Mouse (Mus musculus) liver, postnatal 0 days (tissue): ENCODE results near the gene Denr. TPM values are rescaled to one million over a fixed set of nuclear protein-coding genes. Genes with fewer than 3 reads are reported as not detected.

Source experiments
- ATAC-seq: fragments of 200-750 bp; cut with Nextera tagmentation; 2 replicates; pipeline ENCODE4 v1.8.0; 2017; ENCODE audit warnings: mild to moderate bottlenecking, moderate library complexity
- DNase-seq: peaks from one replicate; pipeline ENCODE4 v3.0.0-alpha.2; 2016
- H3K27ac ChIP-seq: fragments of 300-500 bp; sonication (generic); 2 replicates; pipeline ENCODE4 v1.5.1; 2014; ENCODE audit warnings: antibody characterized with exemption, moderate library complexity, mild to moderate bottlenecking, low read depth
- H3K27me3 ChIP-seq: fragments of 300-500 bp; sonication (generic); 2 replicates; pipeline ENCODE4 v1.6.1; 2014; ENCODE audit warnings: low read length, control low read depth, mixed read lengths; ENCODE audit not compliant: insufficient read depth
- H3K36me3 ChIP-seq: fragments of 300-500 bp; sonication (generic); replicated peaks from 2 replicates; pipeline ENCODE4 v1.6.1; 2014; ENCODE audit warnings: mild to moderate bottlenecking, control low read depth, low read length, moderate library complexity, mixed read lengths; ENCODE audit not compliant: insufficient read depth
- H3K4me1 ChIP-seq: fragments of 300-500 bp; sonication (generic); 2 replicates; pipeline ENCODE4 v1.6.1; 2014; ENCODE audit warnings: antibody characterized with exemption, mild to moderate bottlenecking, control low read depth; ENCODE audit not compliant: insufficient read depth
- H3K4me2 ChIP-seq: fragments of 300-500 bp; sonication (generic); 2 replicates; pipeline ENCODE4 v1.6.1; 2014; ENCODE audit warnings: low read depth, mild to moderate bottlenecking, low read length, moderate library complexity, mixed read lengths
- H3K4me3 ChIP-seq: fragments of 300-500 bp; sonication (generic); 2 replicates; pipeline ENCODE4 v1.5.1; 2014; ENCODE audit warnings: low read depth, low read length
- H3K9ac ChIP-seq: fragments of 300-500 bp; sonication (generic); replicated peaks from 2 replicates; pipeline ENCODE4 v1.6.1; 2014; ENCODE audit warnings: mild to moderate bottlenecking, moderate library complexity
- H3K9me3 ChIP-seq: fragments of 300-500 bp; sonication (generic); 2 replicates; pipeline ENCODE4 v1.6.1; 2016; ENCODE audit warnings: mild to moderate bottlenecking, control low read depth, low read length, mixed read lengths
- CTCF ChIP-seq: sonication (generic); IDR thresholded peaks from 2 replicates; pipeline ENCODE4 v1.5.1; 2016; ENCODE audit warnings: antibody characterized with exemption, low read depth
- EP300 ChIP-seq: IDR thresholded peaks from 2 replicates; pipeline ENCODE4 v1.6.1; 2016; ENCODE audit warnings: antibody characterized with exemption, low read depth, mild to moderate bottlenecking
- WGBS: fragments of 180-500 bp; shearing (Covaris S2); extraction: QIAGEN DNeasy Blood & Tissue Kit; methylation state at CpG from one replicate; pipeline ENCODE4 v1.1.7; 2014; ENCODE audit not compliant: insufficient replicate concordance; 5-methylcytosine and 5-hydroxymethylcytosine counted together
- polyA plus RNA-seq: library from polyadenylated mRNA; unstranded; fragments of >200 nt; fragmentation: Nextera tagmentation; extraction: Ambion mirVana; gene quantifications from 2 replicates; pipeline ENCODE4 v1.2.1, GENCODE M21; 2015

Denr gene
- polyA plus RNA-seq, 1 experiment from 2014 or later, result 54.1 TPM

DNA sequence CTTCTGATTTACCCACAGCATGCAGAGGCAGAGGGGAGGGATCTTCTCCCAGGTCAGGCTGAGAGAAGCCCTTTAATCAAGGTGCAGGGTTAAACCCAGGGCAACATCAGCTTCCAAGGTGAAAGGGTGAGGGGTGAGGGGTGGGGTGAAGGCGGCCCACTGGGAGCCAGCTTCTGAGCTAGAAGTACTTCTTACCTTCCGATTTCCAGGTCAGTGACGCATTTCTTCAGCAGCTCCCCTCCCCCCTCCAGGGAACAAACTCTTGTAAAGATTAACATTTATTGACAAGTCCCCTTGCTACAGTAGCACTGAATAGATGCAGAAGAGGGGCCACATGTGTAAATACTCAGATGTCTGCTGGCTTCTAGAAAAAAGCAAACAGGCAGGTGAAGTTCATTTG lies 70.3 kb downstream of the Denr start:
- H3K9ac ChIP-seq, result peak overlapping the region; percentile 26; the same call in 1 of the 2 replicates
- TF ChIP-seq CTCF (no peak), EP300 (peak; percentile 41; the same call in 1 of the 2 replicates)
- peak overlapping the region; percentile 91 for H3K27ac ChIP-seq
- H3K4me2 ChIP-seq, result peak overlapping the region; percentile 89
- no peaks in the 10 kb centered on the region for H3K9me3 ChIP-seq
- no peaks in the 10 kb centered on the region for H3K36me3 ChIP-seq
- 58% methylated on average over 3 of the region's 3 CpGs for WGBS
- DNase-seq (peak; percentile 60), ATAC-seq (peak; percentile 41; the same call in 1 of the 2 replicates)
- peaks cover 6% of the 10 kb centered on the region; the same call in 1 of the 2 replicates for H3K27me3 ChIP-seq
- no peak overlapping the region for H3K4me3 ChIP-seq
- peaks cover 48% of the 10 kb centered on the region for H3K4me1 ChIP-seq

DNA sequence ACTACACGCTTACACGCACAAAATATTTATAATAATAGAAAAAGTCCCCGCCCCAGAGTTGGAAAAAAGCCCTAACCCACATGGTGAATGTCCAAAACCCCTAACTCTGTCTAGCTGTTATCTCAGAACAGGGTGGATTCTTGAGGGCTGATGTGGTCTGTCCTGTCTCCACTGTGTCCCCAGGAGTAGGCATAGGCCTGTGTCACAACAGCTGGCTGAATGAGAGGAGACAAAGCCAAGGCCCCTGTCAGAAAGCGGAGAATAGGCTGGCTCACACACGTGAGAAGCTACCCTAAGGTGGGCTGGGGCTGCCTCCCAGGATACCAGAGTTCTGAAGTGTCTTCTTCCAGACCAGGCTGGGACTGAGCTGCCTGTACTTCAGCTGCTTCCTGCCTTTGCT lies 71.2 kb downstream of the Denr start:
- Histone ChIP-seq H3K9me3 (no peaks in the 10 kb centered on the region), H3K27me3 (peaks cover 2% of the 10 kb centered on the region; the same call in 1 of the 2 replicates), H3K4me3 (no peak overlapping the region), H3K27ac (peak overlapping the region; percentile 91), H3K4me2 (0 out of 2 replicates have a peak overlapping the region, but pooled peaks have one; percentile 89), H3K36me3 (no peaks in the 10 kb centered on the region), H3K4me1 (peaks cover 55% of the 10 kb centered on the region), H3K9ac (0 out of 2 replicates have a peak overlapping the region, but pooled peaks have one; percentile 21)
- DNase-seq (no peak), ATAC-seq (no peak)
- 61% methylated on average over 5 of the region's 5 CpGs for WGBS
- no peak for TF ChIP-seq CTCF
- no peak for TF ChIP-seq EP300

Other genes starting within 250 kb of the Denr start
- 10.1 and 12.2 TPM in 2 replicates for gene Clip1, start 222.6 kb upstream of the Denr start, polyA plus RNA-seq
- gene Zcchc8, start 186.1 kb upstream of the Denr start, polyA plus RNA-seq, result 19.3 and 23.7 TPM in 2 replicates
- 32.5 and 40.7 TPM in 2 replicates for gene Rsrc2, start 157.8 kb upstream of the Denr start, polyA plus RNA-seq
- 7.5 and 7.6 TPM in 2 replicates for gene Kntc1, start 157.5 kb upstream of the Denr start, polyA plus RNA-seq
- 0.15 and 0.22 TPM in 2 replicates for gene Hcar2, start 41.7 kb upstream of the Denr start, polyA plus RNA-seq
- 0.11 and 0.14 TPM in 2 replicates for gene Hcar1, start 27.2 kb upstream of the Denr start, polyA plus RNA-seq
- 0.41 and 0.67 TPM in 2 replicates for gene Gm43518, start 20.2 kb downstream of the Denr start, polyA plus RNA-seq
- 3.1 and 3.2 TPM in 2 replicates for gene Ccdc62, start 23.5 kb downstream of the Denr start, polyA plus RNA-seq
- gene Hip1r, start 66.5 kb downstream of the Denr start, polyA plus RNA-seq, result 10.1 and 13.5 TPM in 2 replicates
- 16.4 and 17.6 TPM in 2 replicates for gene Vps37b, start 125.1 kb downstream of the Denr start, polyA plus RNA-seq
- 3.7 and 3.8 TPM in 2 replicates for gene Abcb9, start 188.6 kb downstream of the Denr start, polyA plus RNA-seq
- gene Ogfod2, start 205.1 kb downstream of the Denr start, polyA plus RNA-seq, result 14.9 and 16.8 TPM in 2 replicates
- gene Arl6ip4, start 208.9 kb downstream of the Denr start, polyA plus RNA-seq, result 53.9 and 54.3 TPM in 2 replicates